Mouse (Mus musculus): ENCODE results near the gene Gpr183. TPM values are rescaled to one million over a fixed set of nuclear protein-coding genes. Genes with fewer than 3 reads are reported as not detected.

Gpr183 gene
- total and polyA plus RNA-seq, 2 experiments, result 0.26 to 0.37 TPM

- peaks cover 7% of the 10 kb centered on the region; the same call in 1 of the 2 replicates for H3K4me1 ChIP-seq (ENCODE audit: control insufficient read depth, insufficient read depth, low read length)
- WGBS, result 89% methylated on average over 5 of the region's 5 CpGs
- H3K27me3 ChIP-seq (ENCODE audit: control insufficient read depth, insufficient read depth, low read length), result no peaks in the 10 kb centered on the region
- DNase-seq (ENCODE audit: extremely low read depth, low read depth, low spot score), result no peak
- no peak overlapping the region for H3K27ac ChIP-seq (replicated peaks; ENCODE audit: insufficient read depth, low read depth, low read length)
- no peak for TF ChIP-seq CTCF (IDR thresholded peaks at IDR 0.05; ENCODE audit: low read depth, low read length)
- no peak for TF ChIP-seq POLR2A (IDR thresholded peaks at IDR 0.05; ENCODE audit: extremely low read depth, insufficient read depth, low read length)
- no peak overlapping the region for H3K9ac ChIP-seq (ENCODE audit: low read depth, low read length)
- no peaks in the 10 kb centered on the region for H3K36me3 ChIP-seq (ENCODE audit: control insufficient read depth, insufficient read depth, low read length)
- no peak overlapping the region for H3K4me3 ChIP-seq (ENCODE audit: insufficient read depth, low read depth, low read length)
- H3K79me2 ChIP-seq (ENCODE audit: control insufficient read depth, insufficient read depth, low read length), result no peaks in the 10 kb centered on the region
Observed at GRCm38 (mm10) chr14:121956291-121956690, 8.7 kb downstream of the Gpr183 start.

- Histone ChIP-seq H3K36me3 (ENCODE audit: control insufficient read depth, insufficient read depth, low read length) (no peaks in the 10 kb centered on the region), H3K27me3 (ENCODE audit: control insufficient read depth, insufficient read depth, low read length) (no peaks in the 10 kb centered on the region), H3K79me2 (ENCODE audit: control insufficient read depth, insufficient read depth, low read length) (no peaks in the 10 kb centered on the region), H3K4me1 (ENCODE audit: control insufficient read depth, insufficient read depth, low read length) (peaks cover 5% of the 10 kb centered on the region; the same call in 1 of the 2 replicates), H3K4me3 (ENCODE audit: insufficient read depth, low read depth, low read length) (no peak overlapping the region), H3K27ac (replicated peaks; ENCODE audit: insufficient read depth, low read depth, low read length) (no peak overlapping the region), H3K9ac (ENCODE audit: low read depth, low read length) (no peak overlapping the region)
- no peak for TF ChIP-seq POLR2A (IDR thresholded peaks at IDR 0.05; ENCODE audit: extremely low read depth, insufficient read depth, low read length)
- no peak for TF ChIP-seq CTCF (IDR thresholded peaks at IDR 0.05; ENCODE audit: low read depth, low read length)
- 74% methylated on average over 5 of the region's 5 CpGs for WGBS
- DNase-seq (ENCODE audit: extremely low read depth, low read depth, low spot score), result no peak
Observed at GRCm38 (mm10) chr14:121955176-121955795, 9.7 kb downstream of the Gpr183 start.

DNA sequence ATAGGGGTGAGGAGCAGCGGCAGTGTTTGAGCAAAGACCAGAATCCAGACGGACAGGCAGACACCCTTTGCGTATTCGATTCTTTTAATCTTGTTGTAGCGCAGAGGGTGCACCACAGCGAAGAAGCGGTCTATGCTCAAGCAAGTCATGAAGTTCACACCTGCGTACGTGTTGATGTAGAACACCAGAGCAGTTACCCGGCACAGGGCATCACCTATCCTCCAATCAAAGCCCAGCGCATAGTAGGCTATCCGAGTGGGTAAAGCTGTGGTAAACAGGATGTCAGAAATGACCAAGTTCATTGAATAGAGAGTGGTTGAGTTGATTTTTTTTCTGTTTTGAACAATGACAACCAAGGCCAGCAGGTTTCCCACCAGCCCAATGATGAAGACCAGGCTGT, 10.4 kb downstream of the Gpr183 start:
- no peak overlapping the region for H3K27ac ChIP-seq (replicated peaks; ENCODE audit: insufficient read depth, low read depth, low read length)
- no peak for DNase-seq (ENCODE audit: extremely low read depth, low read depth, low spot score)
- H3K9ac ChIP-seq (ENCODE audit: low read depth, low read length), result no peak overlapping the region
- WGBS, result 98% methylated on average over 12 of the region's 12 CpGs
- H3K27me3 ChIP-seq (ENCODE audit: control insufficient read depth, insufficient read depth, low read length), result no peaks in the 10 kb centered on the region
- H3K79me2 ChIP-seq (ENCODE audit: control insufficient read depth, insufficient read depth, low read length), result no peaks in the 10 kb centered on the region
- H3K36me3 ChIP-seq (ENCODE audit: control insufficient read depth, insufficient read depth, low read length), result no peaks in the 10 kb centered on the region
- H3K4me3 ChIP-seq (ENCODE audit: insufficient read depth, low read depth, low read length), result no peak overlapping the region
- H3K4me1 ChIP-seq (ENCODE audit: control insufficient read depth, insufficient read depth, low read length), result peaks cover 5% of the 10 kb centered on the region; the same call in 1 of the 2 replicates
- no peak for TF ChIP-seq CTCF (IDR thresholded peaks at IDR 0.05; ENCODE audit: low read depth, low read length)
- TF ChIP-seq POLR2A (IDR thresholded peaks at IDR 0.05; ENCODE audit: extremely low read depth, insufficient read depth, low read length), result no peak

- WGBS, result 97% methylated on average over 11 of the region's 11 CpGs
- no peaks in the 10 kb centered on the region for H3K27me3 ChIP-seq (ENCODE audit: control insufficient read depth, insufficient read depth, low read length)
- DNase-seq (ENCODE audit: extremely low read depth, low read depth, low spot score), result no peak
- H3K4me1 ChIP-seq (ENCODE audit: control insufficient read depth, insufficient read depth, low read length), result peaks cover 5% of the 10 kb centered on the region; the same call in 1 of the 2 replicates
- no peaks in the 10 kb centered on the region for H3K79me2 ChIP-seq (ENCODE audit: control insufficient read depth, insufficient read depth, low read length)
- TF ChIP-seq POLR2A (IDR thresholded peaks at IDR 0.05; ENCODE audit: extremely low read depth, insufficient read depth, low read length) (no peak), CTCF (IDR thresholded peaks at IDR 0.05; ENCODE audit: low read depth, low read length) (no peak)
- H3K9ac ChIP-seq (ENCODE audit: low read depth, low read length), result no peak overlapping the region
- H3K4me3 ChIP-seq (ENCODE audit: insufficient read depth, low read depth, low read length), result no peak overlapping the region
- no peak overlapping the region for H3K27ac ChIP-seq (replicated peaks; ENCODE audit: insufficient read depth, low read depth, low read length)
- H3K36me3 ChIP-seq (ENCODE audit: control insufficient read depth, insufficient read depth, low read length), result no peaks in the 10 kb centered on the region
Observed at GRCm38 (mm10) chr14:121954129-121954528, 10.9 kb downstream of the Gpr183 start.

DNA sequence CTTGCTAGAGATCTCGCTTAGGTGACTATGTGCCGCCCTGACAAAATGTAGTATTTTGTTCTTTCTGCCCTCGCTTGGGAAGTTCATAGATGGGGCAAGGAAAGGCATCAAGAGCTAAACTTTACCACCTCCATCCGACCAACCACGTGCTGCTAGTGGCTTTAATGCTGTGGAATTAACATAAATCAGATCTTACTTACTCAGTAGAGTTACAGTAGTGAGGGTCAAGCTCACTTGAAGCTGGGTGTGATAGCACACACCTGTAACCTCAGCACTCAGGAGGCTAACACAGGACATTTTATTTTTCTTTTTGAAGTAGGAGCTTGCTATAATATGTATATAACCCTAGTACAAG, 13.0 kb downstream of the Gpr183 start:
- no peak for TF ChIP-seq CTCF (IDR thresholded peaks at IDR 0.05; ENCODE audit: low read depth, low read length)
- TF ChIP-seq POLR2A (IDR thresholded peaks at IDR 0.05; ENCODE audit: extremely low read depth, insufficient read depth, low read length), result no peak
- H3K27ac ChIP-seq (replicated peaks; ENCODE audit: insufficient read depth, low read depth, low read length), result no peak overlapping the region
- H3K4me1 ChIP-seq (ENCODE audit: control insufficient read depth, insufficient read depth, low read length), result peaks cover 5% of the 10 kb centered on the region; the same call in 1 of the 2 replicates
- no peaks in the 10 kb centered on the region for H3K27me3 ChIP-seq (ENCODE audit: control insufficient read depth, insufficient read depth, low read length)
- no peaks in the 10 kb centered on the region for H3K36me3 ChIP-seq (ENCODE audit: control insufficient read depth, insufficient read depth, low read length)
- WGBS, result 92% methylated on average over 5 of the region's 5 CpGs
- no peak overlapping the region for H3K9ac ChIP-seq (ENCODE audit: low read depth, low read length)
- no peaks in the 10 kb centered on the region for H3K79me2 ChIP-seq (ENCODE audit: control insufficient read depth, insufficient read depth, low read length)
- no peak overlapping the region for H3K4me3 ChIP-seq (ENCODE audit: insufficient read depth, low read depth, low read length)
- DNase-seq (ENCODE audit: extremely low read depth, low read depth, low spot score), result no peak

- H3K27me3 ChIP-seq (ENCODE audit: control insufficient read depth, insufficient read depth, low read length), result no peaks in the 10 kb centered on the region
- H3K27ac ChIP-seq (replicated peaks; ENCODE audit: insufficient read depth, low read depth, low read length), result no peak overlapping the region
- DNase-seq (ENCODE audit: extremely low read depth, low read depth, low spot score), result peak; percentile 81
- no peak for TF ChIP-seq POLR2A (IDR thresholded peaks at IDR 0.05; ENCODE audit: extremely low read depth, insufficient read depth, low read length)
- TF ChIP-seq CTCF (IDR thresholded peaks at IDR 0.05; ENCODE audit: low read depth, low read length), result no peak
- peaks cover 5% of the 10 kb centered on the region; the same call in 1 of the 2 replicates for H3K4me1 ChIP-seq (ENCODE audit: control insufficient read depth, insufficient read depth, low read length)
- H3K4me3 ChIP-seq (ENCODE audit: insufficient read depth, low read depth, low read length), result no peak overlapping the region
- no peaks in the 10 kb centered on the region; the same call in 1 of the 2 replicates for H3K79me2 ChIP-seq (ENCODE audit: control insufficient read depth, insufficient read depth, low read length)
- no peaks in the 10 kb centered on the region for H3K36me3 ChIP-seq (ENCODE audit: control insufficient read depth, insufficient read depth, low read length)
- WGBS, result 38% methylated on average over 2 of the region's 2 CpGs
- H3K9ac ChIP-seq (ENCODE audit: low read depth, low read length), result no peak overlapping the region
Observed at GRCm38 (mm10) chr14:121951399-121952045, 13.5 kb downstream of the Gpr183 start.

Data from liver, adult 2 months (tissue).